Mouse (Mus musculus) kidney, embryonic 14.5 days (tissue): ENCODE measurements at regions not wholly inside any gene's neighbourhood (a gene's known extent, or its start where the extent isn't known, plus 50 kb on each side); places are given as distances from the start of the nearest gene placed in this dataset.

ENCODE experiments used
- ATAC-seq: fragments of 200-750 bp; cut with Nextera tagmentation; 2 replicates; pipeline ENCODE4 v1.8.0; 2017; ENCODE audit warnings: moderate number of reproducible peaks, mild to moderate bottlenecking, moderate TSS enrichment, moderate library complexity; ENCODE audit not compliant: low FRiP score, low TSS enrichment
- H3K27ac ChIP-seq: fragments of 300-500 bp; sonication (generic); 2 replicates; pipeline ENCODE4 v1.5.1; 2014; ENCODE audit warnings: low read depth, mild to moderate bottlenecking, low read length, moderate library complexity, mixed read lengths
- H3K27me3 ChIP-seq: fragments of 300-500 bp; sonication (generic); 2 replicates; pipeline ENCODE4 v1.6.1; 2014; ENCODE audit warnings: mild to moderate bottlenecking, low read length; ENCODE audit not compliant: control insufficient read depth, insufficient read depth
- H3K36me3 ChIP-seq: fragments of 300-500 bp; sonication (generic); 2 replicates; pipeline ENCODE4 v1.6.1; 2014; ENCODE audit warnings: low read length, mixed read lengths; ENCODE audit not compliant: control insufficient read depth, insufficient read depth
- H3K4me1 ChIP-seq: fragments of 300-500 bp; sonication (generic); 2 replicates; pipeline ENCODE4 v1.6.1; 2014; ENCODE audit warnings: low read length, mixed read lengths; ENCODE audit not compliant: control insufficient read depth, insufficient read depth
- H3K4me2 ChIP-seq: fragments of 300-500 bp; sonication (generic); replicated peaks from 2 replicates; pipeline ENCODE4 v1.6.1; 2014; ENCODE audit warnings: low read depth, mild to moderate bottlenecking, low read length
- H3K4me3 ChIP-seq: fragments of 300-500 bp; sonication (generic); 2 replicates; pipeline ENCODE4 v1.5.1; 2014; ENCODE audit warnings: mild to moderate bottlenecking, low read length
- H3K9ac ChIP-seq: fragments of 300-500 bp; sonication (generic); 2 replicates; pipeline ENCODE4 v1.6.1; 2014; ENCODE audit warnings: low read depth, mild to moderate bottlenecking, low read length, moderate library complexity
- H3K9me3 ChIP-seq: fragments of 300-500 bp; sonication (generic); 2 replicates; pipeline ENCODE4 v1.6.1; 2016; ENCODE audit warnings: low read length; ENCODE audit not compliant: control insufficient read depth
- WGBS: fragments of 180-500 bp; shearing (Covaris S2); extraction: QIAGEN DNeasy Blood & Tissue Kit; methylation state at CpG from one replicate; pipeline ENCODE4 v1.1.7; 2014; 5-methylcytosine and 5-hydroxymethylcytosine counted together

DNA sequence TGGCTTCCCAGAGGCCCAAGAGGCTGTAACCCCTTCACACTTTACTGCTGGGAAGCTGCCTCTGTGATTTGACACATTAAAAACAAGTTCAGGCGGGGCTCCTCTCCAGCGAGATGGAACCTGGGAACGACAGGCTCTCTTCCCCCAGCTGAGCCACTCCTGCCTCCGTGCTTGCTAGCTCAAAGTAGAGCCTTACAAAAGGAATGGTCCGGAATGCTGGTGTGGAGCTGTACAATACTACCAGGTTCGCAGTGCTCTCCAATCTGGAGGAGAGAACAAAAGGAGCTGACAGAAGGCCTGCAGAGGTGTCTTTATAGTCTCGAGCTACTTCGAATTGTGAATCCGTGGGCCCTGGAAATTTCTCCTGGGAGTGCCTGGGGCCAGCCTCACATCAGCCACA lies 100.4 kb upstream of the Irx4 start:
- 5% methylated on average over 9 of the region's 9 CpGs for WGBS
- Histone ChIP-seq H3K9ac (peak overlapping the region; percentile 34; the same call in 1 of the 2 replicates), H3K27ac (no peak overlapping the region), H3K27me3 (peaks cover 12% of the 10 kb centered on the region), H3K4me3 (peak overlapping the region; percentile 16), H3K4me1 (no peaks in the 10 kb centered on the region), H3K36me3 (no peaks in the 10 kb centered on the region), H3K9me3 (no peaks in the 10 kb centered on the region), H3K4me2 (peak overlapping the region; percentile 41)
- 0 out of 2 replicates have a peak, but pooled peaks have one; percentile 1 for ATAC-seq

DNA sequence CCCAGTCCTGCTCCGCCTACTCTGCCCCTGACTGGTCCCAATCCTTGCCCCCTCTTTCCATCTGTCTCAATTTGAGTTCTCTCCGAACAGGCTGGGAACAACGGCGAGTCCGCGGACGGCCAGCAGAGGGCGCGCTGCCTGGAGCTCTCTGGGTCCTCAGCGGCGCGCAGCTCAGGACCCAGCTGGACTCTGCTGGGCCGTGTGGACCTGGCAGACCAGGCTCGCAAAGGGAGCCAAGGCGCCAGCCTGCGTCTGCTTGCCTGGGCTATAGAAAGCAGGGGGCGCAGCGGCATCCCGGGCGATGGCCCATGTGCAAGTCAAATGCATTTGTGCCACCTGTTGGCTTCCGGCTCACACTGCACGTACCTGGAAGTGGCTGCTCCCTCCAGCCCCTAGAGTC lies 100.0 kb upstream of the Irx4 start:
- Histone ChIP-seq H3K4me2 (peak overlapping the region; percentile 41), H3K4me1 (no peaks in the 10 kb centered on the region), H3K4me3 (peak overlapping the region; percentile 16), H3K9ac (peak overlapping the region; percentile 34; the same call in 1 of the 2 replicates), H3K27ac (no peak overlapping the region), H3K36me3 (no peaks in the 10 kb centered on the region), H3K9me3 (no peaks in the 10 kb centered on the region), H3K27me3 (peaks cover 12% of the 10 kb centered on the region)
- ATAC-seq = peak; percentile 99
- under 1% methylated on average over 21 of the region's 22 CpGs for WGBS

DNA sequence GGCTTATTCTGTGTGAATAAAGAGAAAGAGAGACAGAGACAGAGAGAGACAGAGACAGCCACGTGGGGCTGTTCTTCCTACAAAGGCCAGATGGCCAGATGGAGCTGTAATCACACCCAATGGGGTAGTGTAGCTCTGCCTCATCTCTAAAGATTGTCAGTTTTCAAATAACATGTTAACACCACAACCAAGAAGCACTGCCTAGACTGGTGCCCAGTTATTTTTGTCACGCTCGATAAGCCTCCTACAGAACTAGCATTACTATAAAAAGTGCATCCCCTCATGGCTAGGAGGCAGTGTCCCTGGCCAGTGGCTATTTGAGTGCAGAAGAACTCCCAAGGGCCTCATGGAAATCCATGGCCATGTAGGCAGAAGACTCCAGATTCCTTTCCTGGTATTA lies 90.0 kb upstream of the Irx4 start:
- H3K27me3 ChIP-seq = no peaks in the 10 kb centered on the region
- H3K27ac ChIP-seq = no peak overlapping the region
- no peaks in the 10 kb centered on the region for H3K36me3 ChIP-seq
- no peak for ATAC-seq
- no peak overlapping the region for H3K4me2 ChIP-seq
- no peaks in the 10 kb centered on the region for H3K9me3 ChIP-seq
- H3K9ac ChIP-seq = no peak overlapping the region
- no peaks in the 10 kb centered on the region for H3K4me1 ChIP-seq
- H3K4me3 ChIP-seq = no peak overlapping the region
- 78% methylated on average over 3 of the region's 3 CpGs for WGBS

DNA sequence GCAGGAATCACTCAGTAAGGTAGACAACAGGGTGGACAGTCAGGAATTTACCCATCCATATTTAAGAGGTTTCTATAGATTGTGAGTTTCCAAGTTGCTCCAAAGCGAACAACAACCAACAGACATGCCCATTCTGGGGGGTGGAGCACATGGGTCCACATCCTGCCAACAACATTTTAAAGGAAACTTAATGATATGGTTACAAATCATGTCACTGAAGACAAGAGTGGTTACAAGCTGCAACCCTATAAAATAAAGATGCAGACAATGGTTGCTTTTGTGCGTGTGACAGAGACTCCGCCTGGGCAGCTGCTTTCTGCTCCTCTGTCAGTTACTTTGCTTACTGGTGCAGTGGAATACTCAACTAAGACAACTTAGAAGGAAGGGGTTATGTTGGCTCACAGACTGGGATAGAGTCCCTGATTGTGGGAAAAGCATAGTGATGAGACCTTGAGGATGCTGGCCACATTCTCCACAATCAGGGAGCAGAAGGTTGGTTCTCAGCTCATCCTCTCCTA lies 52.3 kb upstream of the Irx4 start:
- WGBS = 91% methylated on average over 3 of the region's 3 CpGs
- Histone ChIP-seq H3K9me3 (no peaks in the 10 kb centered on the region; the same call in 1 of the 2 replicates), H3K4me2 (no peak overlapping the region), H3K4me1 (no peaks in the 10 kb centered on the region), H3K27me3 (no peaks in the 10 kb centered on the region), H3K9ac (no peak overlapping the region), H3K36me3 (no peaks in the 10 kb centered on the region), H3K27ac (no peak overlapping the region), H3K4me3 (no peak overlapping the region)
- ATAC-seq = no peak
